Mouse (Mus musculus): ENCODE data around the gene Dmtf1.
"Not testable (repeated sequence)": the region's sequence is repeated elsewhere in the genome, so short reads cannot be mapped to it uniquely, and the experiment has no call there.

The Dmtf1 gene

DNA sequence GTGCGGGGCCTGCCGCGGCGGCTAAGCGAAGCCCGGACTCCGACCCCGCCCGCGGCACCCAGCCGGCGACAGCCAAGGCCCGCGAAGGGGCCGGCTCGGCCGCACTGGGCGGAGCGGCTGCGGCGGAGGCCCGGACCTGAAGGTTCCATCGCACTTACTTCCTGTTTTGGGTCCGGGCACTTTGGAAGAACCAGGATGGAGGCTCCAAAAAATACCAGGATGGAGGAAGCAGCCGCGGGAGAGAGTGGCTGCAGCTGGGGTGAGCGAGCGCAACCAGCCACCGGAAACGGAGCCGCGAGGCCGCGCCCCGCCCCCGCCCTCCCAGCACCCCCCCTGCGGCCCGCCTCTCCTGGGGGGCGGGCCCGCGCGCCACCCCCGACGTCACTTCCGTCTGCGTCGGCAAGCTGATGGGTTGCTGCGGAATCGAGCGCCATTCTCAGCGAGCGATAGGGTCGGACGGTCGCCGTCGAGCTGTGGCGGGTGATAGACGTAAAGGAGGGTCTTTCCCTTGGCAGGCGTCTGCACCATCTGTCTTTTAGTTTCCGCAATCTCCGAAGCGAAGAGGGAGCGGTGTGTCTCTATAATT, at the start of gene Dmtf1:
TSS of gene Dmtf1 (minus strand) at position 321 of the 586 bp plus-strand sequence.
- peak; percentile 97 for DNase-seq (ENCODE audit: low spot score)

DNA sequence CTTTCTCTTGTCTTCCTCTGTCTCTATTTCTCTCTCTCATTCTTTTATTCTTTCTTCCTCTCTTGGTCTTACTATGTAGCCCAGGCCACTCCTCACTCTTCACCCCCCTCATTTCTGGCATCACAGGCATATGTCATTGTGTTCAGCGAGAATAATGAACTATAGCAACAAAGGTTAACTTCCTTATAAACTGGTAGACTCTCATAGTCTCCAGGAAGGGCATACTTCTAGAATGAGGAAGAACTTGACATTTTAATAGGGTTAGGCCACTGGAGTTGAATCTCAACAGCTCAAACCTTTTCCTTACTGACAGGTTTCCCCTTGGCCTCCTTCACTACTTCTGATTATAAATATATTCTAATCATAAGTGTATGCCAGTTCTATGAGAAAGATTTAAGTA, 24.9 kb upstream of the Dmtf1 start:
- no peak for DNase-seq (ENCODE audit: low spot score)

DNA sequence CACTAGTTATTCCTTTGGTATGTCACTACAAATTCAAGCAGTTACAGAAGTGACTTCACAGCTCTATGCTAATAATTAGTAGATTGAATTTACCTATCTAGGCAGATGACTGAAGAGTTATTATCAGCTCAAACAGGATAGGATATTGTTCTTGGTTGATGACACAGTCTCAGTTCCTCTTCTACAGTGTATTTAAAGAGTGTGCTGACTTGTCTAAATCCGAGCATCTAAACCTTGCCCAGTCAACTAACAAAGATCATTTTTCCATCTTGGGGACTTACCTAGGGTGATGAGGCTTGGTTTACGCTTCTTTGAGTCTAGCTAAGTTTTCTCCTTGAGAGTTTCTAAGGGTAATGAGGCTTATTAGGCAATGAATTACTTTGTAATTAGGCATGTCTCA, 11.7 kb upstream of the Dmtf1 start:
- DNase-seq (ENCODE audit: low spot score), result no peak

DNA sequence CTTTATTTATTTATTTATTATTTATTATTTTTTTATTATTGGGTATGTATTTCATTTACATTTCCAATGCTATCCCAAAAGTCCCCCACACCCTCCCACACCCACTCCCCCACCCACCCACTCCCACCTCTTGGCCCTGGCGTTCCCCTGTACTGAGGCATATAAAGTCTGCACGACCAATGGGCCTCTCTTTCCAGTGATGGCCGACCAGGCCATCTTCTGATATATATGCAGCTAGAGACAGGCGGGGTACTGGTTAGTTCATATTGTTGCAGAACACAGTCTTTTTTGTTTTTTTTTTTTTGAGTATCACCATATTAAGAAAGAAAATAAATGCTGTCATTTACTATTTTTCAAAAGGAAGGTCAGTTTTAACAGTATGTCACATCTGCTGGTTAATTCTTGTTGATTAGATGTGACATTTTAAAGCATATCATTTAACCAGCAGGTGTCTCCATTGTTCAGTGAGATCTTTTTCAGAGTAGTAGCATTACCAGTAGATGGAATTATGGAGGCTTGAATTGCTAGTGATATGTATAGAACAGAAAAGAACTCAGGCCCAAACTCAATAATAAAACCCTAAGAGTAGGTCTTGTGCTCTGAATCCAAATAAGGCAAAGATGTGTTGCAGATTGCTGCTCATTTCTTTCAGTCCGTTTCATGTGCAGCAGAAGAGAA, 7.9 kb upstream of the Dmtf1 start:
- DNase-seq (ENCODE audit: low spot score), result not testable (repeated sequence)

DNA sequence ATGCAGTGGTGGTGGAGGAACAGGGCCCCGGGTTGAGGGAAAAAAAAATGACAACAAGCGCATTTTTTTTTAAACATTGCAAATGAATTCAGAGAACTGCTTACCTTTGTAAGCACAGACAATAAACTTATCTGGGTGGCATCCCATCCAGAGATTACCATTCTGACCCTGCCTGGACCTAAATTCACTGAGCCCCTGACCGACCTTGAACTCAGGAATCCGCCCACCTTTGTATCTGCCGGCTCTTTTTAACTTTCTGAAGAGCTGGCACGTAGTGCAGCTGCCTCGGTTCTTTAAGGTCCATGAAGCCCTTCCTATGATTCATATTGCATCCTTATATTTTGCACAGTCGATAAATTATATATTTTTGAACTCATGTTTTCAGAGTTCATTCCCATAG, 4.8 kb upstream of the Dmtf1 start:
- no peak for DNase-seq (ENCODE audit: low spot score)

DNA sequence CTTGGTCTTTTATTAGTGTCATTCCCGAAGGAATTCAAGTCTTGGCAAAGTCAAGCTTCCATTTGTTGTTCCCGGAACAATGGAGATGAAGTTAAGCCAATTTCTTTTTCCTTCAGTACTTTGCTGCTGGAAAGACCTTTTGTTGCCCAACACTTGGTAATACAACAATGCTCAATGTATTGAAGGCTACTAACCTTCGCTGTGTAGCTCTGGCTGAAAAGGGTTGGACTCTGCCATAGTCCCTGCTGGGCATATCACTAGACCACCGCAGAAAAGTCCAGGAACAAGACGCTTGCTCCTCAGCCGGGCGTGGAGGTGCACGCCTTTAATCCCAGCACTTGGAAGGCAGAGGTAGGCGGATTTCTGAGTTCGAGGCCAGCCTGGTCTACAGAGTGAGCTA, 3.6 kb upstream of the Dmtf1 start:
- DNase-seq (ENCODE audit: low spot score), result not testable (repeated sequence)

DNA sequence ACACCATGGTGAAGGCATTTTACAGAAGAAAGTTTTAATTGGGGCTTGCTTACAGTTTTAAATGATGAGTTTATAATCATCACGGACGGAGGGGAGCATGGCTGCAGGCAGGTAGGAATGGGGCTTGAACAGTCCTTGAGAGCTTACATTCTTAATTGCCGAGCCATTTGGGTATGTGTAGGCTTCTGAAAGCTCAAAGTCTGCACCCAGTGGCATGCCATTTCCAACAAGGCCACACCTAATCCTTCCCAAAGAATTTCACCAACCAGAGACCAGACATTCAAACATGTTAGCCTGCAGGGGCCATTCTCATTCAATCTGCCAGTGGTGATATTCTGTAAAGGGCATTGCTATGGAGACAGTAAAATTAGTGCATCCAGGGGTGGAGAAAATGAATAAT, 1.8 kb upstream of the Dmtf1 start:
- DNase-seq (ENCODE audit: low spot score), result no peak

DNA sequence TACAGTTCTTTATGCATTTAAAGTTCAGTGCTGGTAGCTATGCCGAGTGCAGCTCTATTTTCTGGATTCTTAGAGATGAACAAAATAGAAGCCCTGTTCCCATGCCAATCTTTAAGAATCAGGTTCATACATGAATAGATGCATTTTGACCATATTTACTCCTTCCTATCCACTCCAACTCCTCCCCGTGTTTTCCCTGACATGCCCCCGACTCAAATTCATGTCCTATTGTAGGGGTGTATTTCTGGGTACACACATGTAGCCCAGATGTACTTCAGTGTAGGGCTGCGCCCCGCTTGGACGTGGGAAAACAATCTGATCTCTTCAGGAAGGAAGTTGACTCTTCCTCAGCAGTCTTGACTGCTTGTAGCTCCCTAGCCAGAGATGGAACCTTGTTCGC, 512 bp upstream of the Dmtf1 start:
- no peak for DNase-seq (ENCODE audit: low spot score)

DNA sequence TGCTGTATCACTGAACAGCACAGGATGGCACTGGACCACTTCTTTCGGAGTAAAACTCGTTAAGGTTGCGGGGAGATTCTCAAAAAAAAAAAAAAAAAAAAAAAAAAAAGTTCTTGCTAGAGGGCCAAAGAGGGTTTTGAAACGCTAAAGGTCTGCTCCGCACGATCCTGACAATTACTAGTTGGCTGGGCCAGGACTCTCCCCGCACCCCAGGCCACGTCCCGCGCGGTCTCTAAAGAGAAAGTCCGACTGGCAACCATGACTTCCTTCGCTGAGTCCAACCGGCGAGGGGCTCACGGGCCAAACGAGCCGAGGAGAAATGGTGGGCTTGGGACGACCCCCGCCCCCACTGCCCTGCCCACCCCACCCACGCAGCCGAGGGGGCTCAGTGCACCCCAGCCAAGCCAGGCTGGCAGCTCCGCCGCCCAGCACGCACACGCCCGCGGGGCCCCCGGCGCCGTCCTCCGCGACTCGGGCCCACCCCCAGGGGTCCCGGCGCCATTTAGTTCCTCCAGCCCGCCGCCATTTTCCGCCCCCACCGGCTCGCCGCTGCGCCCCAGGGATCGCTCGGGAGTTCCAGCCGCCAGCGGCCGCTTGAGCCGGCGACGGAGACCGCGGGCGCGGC, 633 bp downstream of the Dmtf1 start:
- DNase-seq (ENCODE audit: low spot score), result peak; percentile 69

DNA sequence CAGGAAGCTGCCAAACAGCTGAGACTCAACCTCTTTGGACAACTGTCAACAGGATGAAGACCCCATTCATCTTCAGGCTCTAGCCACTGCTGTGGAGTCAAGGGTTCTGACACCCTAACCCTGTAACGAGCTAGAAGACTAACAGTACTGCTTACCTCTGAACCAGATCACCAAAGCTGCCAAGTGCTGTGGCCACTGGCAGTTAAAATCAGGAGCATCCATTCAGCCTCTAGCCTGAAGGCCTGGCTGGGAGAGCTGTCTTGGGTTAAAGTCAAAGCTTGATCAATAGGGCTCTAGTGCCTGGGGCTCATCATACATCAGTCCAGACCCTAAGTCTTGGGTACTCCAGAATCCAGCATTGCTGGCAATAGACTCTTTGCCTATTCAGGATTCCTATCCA, 4.2 kb downstream of the Dmtf1 start:
- DNase-seq (ENCODE audit: low spot score), result peak; percentile 71

DNA sequence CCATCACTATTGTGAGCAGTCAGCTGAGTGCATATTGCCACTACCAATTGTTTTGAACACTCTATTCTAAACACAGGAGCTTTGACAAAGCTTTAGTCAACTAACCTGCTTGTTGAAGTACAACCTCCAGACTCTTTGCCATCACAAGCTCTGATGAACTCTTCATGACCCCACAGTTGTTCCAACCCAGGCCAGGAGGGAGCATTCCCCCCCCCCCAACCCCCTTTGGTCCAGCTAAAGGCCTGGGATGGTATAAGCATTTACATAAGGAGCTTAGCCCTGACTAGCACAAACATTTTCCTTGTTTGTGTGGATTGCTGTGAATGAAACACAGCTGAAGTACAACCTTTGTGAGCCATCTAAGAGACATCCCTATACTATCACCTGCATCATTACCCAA, 4.8 kb downstream of the Dmtf1 start:
- no peak for DNase-seq (ENCODE audit: low spot score)

DNA sequence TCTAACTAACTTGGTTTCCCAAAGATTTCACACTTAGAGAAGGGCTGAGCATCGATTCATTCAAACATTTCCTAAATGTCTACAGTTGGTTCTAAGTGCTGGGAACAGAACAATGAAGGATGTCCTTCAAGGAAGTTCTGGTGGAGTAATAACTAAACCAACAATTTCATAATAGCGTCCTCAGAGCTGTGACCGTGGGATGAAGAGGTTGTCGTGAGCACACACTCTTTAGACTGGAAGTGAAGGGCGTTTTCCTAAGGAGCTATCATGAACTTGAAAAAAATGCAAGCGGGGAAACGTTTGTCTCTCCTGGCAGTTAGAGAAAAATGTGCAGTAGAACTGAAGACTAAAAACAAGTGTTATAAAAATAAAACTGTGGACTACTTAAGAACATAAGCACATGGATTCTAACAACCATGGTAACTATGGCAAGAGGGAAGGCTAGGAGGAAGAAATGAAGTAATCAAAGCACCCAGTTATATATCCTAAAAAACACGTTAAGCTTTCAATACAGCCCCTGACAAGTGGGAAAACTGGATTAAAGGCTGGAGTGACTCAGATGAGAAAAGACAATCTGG, 12.2 kb downstream of the Dmtf1 start:
- DNase-seq (ENCODE audit: low spot score), result no peak

DNA sequence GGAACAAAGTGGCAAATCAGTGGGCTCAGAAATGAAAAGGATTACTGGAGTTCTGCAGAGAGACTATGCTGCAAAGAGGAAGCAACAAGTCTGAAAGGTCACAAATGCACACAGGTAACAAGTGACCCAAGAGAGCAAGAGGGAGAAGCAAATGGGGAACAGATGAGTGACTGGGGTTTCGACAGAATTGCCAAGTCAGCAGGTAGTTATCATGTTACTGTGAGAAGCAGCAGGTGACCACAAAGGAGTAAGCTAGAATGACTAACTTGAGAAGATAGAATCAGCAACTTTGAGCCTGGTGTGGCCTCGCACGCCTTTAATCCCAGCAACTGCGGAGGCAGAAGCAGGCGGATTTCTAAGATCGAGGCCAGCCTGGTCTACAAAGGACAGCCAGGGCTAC, 19.2 kb downstream of the Dmtf1 start:
- DNase-seq (ENCODE audit: low spot score), result no peak

DNA sequence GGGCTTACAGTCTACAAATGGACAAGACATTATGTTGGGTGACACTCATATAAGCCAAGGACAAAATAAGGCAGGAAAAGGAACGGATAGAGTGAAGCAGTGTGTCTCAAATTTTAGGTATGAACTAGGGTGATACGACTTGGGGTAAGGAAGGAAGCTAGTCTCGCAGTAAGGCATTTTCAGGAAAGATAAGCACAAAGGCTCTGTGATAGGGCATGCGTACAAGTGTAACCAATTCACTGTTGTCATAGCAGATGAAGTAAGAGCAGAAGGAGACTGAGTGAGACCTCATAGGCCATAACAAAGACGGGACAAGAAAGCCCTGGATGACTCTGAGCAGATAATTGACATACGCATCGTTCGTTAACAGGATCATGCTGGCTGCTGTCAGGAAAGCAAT, 20.9 kb downstream of the Dmtf1 start:
- no peak for DNase-seq (ENCODE audit: low spot score)

DNA sequence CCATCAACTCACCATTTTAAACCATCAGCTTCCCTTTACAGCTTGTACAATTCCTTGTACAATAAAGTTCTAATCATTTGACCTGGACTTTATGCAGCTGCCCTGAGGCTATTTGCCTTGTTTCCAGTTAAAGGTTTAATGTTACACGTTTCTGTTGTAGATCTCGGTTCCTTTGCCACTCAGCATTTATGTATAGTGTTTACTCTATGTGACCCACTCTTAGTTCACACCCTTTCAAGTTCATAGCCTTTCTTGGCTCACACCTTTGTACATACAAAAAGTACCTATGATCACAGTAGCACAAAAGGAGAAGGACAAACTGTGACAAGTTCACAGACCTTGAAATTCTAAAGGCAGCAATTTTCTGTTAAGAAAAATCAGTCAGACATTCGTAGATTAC, 26.0 kb downstream of the Dmtf1 start:
- DNase-seq (ENCODE audit: low spot score), result no peak

DNA sequence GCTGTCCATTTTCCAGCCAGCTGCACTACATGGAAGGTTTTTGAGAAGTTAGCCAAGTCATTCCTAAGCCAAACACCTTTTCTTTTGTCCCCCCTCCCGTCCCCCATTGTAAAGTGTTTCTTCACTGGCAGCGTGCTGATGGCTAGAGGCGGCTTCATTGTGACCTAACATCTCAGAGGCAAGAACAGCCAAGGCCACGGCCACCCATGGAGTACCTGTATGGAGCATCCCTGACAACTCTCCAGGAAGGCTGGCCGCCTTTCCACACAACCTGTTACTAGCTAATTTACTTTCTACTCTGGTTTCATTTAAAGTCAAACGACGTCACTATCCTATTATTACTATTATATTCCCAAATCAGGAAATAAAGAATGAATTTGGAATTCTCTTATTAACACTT, 29.8 kb downstream of the Dmtf1 start:
- no peak for DNase-seq (ENCODE audit: low spot score)

DNA sequence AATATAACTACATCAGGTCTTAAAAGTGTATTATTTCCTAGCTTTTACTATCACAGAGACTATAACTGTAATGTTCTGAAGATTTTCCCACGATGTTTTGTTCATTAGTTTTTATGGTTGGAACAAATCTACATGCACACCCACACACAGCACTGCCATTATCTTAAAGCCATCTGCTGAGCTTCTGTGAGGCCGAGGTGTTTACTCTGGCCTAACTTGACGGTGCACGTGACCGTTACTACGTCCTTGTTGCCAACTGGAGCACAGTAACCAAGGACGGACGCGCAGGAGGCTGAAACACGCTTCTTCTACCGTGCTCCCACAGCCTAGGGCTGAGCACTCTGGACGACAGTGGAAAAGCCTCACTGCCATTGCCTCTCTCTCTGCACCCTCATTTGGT, 33.0 kb downstream of the Dmtf1 start:
- DNase-seq (ENCODE audit: low spot score), result no peak

DNA sequence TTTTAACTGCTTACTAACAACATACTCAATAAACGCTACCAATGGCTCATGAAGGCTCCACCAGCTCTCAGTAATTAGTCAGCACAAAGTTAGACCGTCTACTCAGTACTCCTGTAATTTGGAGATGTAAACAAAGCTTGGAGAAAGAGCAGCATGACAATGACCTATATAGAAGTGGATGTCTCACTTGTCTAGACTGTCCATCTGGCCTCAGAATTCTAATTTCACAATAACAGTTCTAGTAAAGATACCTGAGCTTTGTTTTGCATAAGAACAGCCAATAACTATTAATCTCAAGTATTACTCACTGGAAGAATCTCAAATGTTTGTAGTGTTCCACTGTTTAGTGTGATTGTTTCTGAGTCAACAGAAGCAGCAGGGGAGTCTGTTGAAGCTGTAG, 37.4 kb downstream of the Dmtf1 start:
- DNase-seq (ENCODE audit: low spot score), result no peak

DNA sequence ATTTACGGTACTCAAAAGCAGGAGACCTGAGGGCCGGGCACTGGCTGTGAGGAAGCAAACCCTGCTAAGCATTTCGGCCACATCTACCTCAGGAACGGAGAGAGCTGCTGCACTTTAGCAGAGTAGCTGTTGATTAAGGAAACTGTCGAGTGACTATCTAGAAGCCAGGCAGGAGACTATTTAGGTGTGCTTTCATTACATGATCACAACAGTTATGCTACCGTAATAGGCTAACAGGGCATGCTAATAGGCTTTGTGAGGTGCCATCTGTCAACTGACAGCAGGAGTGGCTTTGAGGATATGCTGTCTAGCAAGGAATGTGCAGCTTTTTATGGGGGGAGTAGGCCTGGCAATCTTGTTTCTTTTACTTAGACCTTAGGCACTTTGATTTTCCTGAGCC, 47.4 kb downstream of the Dmtf1 start:
- DNase-seq (ENCODE audit: low spot score), result no peak

DNA sequence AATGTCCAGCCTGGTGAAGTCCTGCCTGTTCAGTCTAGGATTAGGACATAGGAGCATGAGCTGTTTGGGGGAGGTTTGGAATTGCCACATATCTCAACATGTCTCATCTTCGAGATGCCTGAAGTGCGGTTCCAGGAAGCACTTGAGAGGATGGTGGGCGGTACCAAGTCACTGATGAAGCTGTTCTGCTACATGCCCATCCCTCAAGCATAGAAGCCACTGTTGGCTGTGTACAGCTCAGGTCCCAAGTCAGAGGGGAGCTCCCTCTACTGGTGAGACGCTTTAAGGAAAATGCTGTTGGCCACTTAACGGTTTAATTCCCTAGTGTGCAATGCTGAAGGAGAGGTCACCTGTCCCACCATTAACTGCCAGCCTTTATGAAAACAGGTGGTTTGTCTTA, 49.8 kb downstream of the Dmtf1 start:
- DNase-seq (ENCODE audit: low spot score), result peak; percentile 63

DNA sequence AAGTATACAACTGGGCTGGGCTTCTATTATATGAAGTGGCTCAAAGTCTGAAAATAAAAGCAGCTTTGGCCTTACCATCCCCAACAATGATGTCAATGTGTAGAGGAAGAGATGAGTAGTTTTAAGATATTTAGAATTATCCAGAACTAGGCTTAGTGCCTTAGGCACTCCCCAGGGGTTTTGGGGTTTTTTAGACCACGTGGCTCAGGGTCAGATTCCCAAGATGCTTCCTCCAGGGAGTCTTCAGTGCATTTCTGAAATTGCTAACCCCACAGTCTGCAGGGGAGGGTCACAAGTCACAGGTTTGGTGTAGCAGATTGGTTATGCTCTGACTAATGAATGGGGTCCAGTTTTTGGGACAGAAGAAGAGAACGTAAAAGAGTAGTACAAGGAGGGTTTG, 50.3 kb downstream of the Dmtf1 start:
- no peak for DNase-seq (ENCODE audit: low spot score)

DNA sequence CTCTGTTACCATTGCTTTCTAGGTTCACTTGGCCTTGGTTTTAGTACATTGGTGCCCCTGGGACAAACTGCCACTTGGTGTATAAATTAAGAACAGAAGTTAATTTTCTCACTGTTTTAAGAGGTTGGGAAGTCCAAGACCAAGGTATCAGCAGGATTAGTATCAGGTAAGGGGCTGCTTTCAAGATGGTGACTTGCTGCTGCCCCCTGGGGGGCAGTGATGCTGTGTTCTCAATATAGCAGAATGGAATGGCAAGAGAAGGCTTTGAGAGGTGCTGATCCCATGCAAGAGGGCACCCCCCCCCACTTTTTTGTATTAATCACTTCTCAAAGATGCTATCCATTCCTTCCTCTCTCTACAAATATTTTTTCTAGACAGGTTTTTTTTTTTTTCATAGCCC, 52.0 kb downstream of the Dmtf1 start:
- no peak for DNase-seq (ENCODE audit: low spot score)

DNA sequence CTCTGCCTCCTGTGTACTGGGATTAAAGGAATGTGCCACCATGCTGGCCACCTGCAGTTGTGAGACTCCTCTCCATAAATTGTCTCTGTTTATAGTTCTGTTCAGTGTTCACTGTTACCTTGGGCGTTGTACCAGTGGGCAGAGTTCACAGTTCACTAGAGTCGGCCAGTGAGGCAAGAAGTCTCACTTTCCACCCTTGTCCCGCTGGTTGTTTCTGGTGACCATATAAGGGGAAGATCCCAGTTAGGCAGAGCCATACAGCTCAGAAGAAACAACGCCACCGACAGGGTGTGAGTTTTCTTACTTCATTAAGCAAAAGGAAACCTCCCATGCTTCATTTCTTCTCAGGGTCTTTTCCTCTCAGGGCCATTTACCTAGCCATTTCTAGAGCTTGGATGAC, 53.1 kb downstream of the Dmtf1 start:
- no peak for DNase-seq (ENCODE audit: low spot score)

Data from adipocyte (in vitro differentiated cells).